Mouse (Mus musculus): Measurements from ENCODE around the gene Phlda3.

Phlda3 gene

GRCm38 (mm10) chr1:135757287-135757686 is 8.6 kb upstream of the Phlda3 start:
- no peak for DNase-seq (ENCODE audit: extremely low spot score, low read depth, low spot score)

DNA sequence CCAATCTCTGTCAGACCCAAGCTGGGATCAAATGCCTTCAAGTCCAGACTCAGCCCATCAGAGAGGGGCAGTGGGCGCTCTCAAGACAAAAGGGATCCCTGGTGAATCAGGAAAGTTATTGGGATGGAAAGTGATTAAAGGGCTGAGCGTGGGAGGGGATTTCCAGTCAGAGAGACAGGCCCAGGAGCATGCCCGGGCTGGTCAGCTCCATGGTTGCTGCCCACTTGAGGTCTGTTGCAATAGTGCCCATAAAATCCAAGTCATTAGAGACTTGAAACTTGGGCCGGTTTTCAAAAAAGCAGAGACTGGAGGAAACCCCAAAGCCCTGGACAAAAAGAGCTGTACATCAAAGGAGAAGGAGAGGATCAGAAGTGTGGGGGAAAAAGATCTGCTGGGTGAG is 6.2 kb upstream of the Phlda3 start:
- DNase-seq (ENCODE audit: extremely low spot score, low read depth, low spot score) = no peak

DNA sequence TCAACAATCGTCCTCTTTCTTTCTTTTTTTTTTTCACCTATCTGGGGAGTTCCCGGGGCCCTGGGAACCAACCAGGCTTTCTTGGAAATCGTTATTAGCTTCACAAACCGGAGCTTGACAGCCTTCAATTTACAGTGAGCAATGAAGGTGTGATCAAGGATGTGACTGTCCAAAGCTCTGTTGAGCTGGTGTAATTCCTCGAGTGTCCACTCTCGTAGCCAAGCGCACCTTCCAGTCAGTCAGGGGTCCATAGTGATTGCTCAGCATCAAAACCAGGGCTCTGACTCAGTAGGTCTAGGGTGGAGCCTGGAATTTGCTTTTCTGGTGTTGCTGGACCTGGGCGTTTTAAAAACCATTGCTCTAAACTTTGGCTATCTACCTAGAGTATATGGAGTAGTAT is 5.7 kb upstream of the Phlda3 start:
- DNase-seq (ENCODE audit: extremely low spot score, low read depth, low spot score) = no peak

DNA sequence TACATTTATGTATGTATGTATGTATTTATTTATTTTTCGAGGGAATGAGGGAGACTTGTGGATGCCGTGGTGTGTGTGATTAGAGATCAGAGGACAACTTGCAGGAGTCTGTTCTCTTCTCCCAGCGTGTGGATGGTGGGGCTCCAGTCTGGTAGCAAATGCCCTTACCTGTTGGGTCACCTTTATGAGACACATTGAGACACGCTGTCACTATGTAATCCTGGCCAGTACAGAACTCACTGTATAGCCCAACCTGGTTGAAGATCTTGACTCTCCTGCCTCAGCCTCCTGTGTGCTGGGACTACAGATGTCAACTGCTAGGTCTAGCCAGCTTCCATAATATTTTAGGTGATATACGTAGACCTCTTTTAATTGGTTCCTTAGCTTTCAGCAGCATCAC is 4.2 kb upstream of the Phlda3 start:
- DNase-seq (ENCODE audit: extremely low spot score, low read depth, low spot score) = no peak

DNA sequence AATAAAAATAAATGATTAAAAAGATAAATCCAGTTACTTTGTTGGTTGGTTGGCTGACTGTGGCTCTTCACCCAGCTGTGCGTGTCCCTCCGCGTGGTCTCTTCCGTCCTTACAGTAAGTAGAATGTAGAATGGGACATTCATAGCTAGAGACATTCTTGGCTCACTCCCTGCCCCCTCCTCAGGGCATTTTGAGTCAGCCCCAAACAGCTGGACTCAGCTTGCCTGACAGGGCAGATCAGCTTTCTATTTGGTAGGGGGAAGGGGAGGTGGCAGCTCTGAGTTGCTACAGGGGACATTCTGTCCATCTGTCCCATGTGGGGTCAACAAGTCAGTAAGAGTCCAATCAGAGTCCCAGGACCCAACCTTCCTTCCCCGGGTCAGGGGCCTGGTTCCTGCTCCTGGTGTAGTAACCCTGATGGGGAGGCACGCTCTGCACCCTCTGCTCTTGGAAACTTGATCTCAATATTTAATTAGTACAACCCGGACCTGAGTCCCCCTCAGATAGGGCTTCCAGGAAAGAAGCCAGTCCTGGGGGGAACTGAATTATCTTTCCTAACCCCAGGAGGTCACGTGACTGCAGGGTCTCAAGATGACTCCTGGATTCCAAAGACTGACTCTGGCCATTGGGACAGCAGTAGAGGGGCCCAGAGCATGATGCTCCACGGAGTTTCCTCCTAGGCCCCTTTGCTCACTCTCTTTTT is 2.3 kb upstream of the Phlda3 start:
- DNase-seq (ENCODE audit: extremely low spot score, low read depth, low spot score) = no peak

DNA sequence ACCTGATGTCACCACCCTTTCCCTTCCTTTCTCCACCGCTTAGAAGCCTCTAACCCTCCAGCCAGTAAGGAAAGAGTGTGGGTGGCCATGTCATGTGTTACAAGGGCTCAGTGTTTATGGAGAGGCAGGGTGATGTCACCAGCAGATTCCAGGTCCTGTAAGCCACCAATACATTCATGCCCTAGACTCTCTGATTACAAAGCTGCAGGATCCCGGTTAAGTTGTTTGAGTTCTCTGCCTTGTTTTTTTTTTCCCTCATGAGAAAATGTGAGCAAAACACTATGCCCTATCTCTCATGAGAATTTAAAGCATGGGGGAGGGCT is 1.8 kb upstream of the Phlda3 start:
- DNase-seq (ENCODE audit: extremely low spot score, low read depth, low spot score) = no peak

DNA sequence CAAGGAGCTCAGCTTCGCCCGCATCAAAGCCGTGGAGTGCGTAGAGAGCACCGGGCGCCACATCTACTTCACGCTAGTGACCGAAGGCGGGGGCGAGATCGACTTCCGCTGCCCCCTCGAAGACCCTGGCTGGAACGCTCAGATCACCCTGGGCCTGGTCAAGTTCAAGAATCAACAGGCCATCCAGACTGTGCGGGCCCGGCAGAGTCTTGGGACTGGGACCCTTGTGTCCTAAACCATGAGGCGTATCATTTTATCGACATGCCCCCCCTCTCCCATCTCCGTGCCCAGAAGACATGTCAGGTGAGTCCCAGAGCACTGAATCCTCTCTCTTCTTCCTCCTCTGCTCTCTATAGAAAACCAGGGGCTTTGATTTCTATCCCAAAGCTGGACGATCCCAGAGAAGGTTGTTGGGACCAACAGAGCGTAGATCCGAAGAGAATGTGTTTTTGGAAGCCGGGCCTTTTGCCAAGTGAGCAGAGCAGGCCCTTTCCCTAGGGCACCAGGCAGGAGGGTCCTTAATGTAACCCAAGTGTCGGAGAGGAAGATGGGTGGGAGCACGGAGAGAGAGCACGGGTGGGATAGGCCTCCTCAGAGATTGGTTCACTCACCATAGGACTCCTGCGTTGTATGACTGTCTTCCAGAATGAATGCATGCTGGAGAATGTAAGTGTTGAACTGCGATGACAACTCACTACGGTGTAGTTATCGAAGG is 830 bp downstream of the Phlda3 start:
- no peak for DNase-seq (ENCODE audit: extremely low spot score, low read depth, low spot score)

DNA sequence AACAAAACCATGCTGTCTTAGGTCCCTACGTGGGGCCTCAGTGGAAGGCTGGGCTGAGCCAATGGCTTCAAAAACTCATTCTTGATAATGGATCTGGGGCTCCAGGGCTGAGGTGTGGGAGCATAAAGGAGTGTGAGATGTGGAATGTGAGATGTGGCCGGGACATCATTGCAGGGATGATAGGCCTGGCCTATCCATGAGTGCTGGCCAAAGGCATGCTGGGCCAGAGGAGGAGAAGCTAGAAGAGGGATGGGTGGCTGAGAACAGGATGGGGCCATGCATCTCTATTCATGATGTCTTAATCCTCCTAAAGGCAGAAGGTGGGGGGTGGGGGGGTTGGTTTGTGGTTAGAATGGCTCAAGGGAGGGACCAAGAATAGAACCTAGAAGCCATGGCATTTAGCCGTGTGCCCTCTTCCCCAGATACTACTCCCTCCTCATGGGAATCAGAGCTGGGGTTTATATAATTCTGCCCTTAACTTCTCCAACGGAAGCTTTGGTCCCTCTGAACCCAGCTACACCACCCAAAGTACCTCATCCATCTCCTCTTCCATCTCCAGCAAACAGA is 1.5 kb downstream of the Phlda3 start:
- DNase-seq (ENCODE audit: extremely low spot score, low read depth, low spot score) = no peak

GRCm38 (mm10) chr1:135768400-135768799 is 2.5 kb downstream of the Phlda3 start:
- DNase-seq (ENCODE audit: extremely low spot score, low read depth, low spot score) = no peak

DNA sequence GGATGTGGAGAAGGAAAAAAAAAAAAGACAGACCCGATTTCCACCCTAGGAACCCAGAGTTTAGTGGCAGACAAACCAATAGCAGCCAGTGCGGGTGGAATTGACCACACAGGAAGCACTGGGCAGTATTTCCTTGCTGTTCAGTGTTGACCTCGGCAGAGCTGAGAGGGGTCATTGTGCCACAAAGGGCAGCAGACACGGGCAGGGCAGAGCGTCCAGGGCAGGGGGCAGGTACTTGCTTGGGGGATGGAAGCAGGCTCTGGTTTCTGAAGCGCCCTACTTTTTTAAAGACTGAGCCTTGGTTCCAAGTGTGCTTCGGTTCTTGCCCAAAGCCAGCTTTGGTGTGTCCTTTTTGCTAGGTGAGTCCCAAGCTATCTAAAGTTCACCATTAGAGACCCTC is 4.3 kb downstream of the Phlda3 start:
- DNase-seq (ENCODE audit: extremely low spot score, low read depth, low spot score) = no peak

GRCm38 (mm10) chr1:135770896-135771572 is 5.1 kb downstream of the Phlda3 start:
- no peak for DNase-seq (ENCODE audit: extremely low spot score, low read depth, low spot score)

- no peak for DNase-seq (ENCODE audit: extremely low spot score, low read depth, low spot score)
These were observed 5.7 kb downstream of the Phlda3 start for GRCm38 (mm10) chr1:135771573-135771970.

DNA sequence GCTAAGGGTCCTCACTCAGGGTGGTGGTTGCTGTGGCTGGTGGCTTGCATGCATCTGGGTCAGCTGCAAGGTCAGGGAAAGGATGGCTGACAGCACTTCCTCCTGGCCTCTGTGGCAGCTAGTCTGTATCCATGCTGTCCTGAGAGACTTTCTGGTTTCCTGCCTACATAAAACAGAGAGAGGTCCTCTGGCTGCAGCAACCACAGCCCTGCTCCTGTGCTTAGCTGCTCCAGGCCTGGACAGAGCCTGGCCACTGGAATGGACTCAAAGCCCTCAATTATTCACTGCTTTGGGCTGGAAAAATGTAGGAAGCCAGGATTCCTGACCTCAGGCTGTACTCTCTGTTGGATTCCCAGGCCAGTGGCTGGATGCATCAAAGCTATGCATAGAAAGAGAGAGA is 10.7 kb downstream of the Phlda3 start:
- DNase-seq (ENCODE audit: extremely low spot score, low read depth, low spot score) = no peak

- no peak for DNase-seq (ENCODE audit: extremely low spot score, low read depth, low spot score)
These were observed 11.1 kb downstream of the Phlda3 start for GRCm38 (mm10) chr1:135777046-135777445.

DNA sequence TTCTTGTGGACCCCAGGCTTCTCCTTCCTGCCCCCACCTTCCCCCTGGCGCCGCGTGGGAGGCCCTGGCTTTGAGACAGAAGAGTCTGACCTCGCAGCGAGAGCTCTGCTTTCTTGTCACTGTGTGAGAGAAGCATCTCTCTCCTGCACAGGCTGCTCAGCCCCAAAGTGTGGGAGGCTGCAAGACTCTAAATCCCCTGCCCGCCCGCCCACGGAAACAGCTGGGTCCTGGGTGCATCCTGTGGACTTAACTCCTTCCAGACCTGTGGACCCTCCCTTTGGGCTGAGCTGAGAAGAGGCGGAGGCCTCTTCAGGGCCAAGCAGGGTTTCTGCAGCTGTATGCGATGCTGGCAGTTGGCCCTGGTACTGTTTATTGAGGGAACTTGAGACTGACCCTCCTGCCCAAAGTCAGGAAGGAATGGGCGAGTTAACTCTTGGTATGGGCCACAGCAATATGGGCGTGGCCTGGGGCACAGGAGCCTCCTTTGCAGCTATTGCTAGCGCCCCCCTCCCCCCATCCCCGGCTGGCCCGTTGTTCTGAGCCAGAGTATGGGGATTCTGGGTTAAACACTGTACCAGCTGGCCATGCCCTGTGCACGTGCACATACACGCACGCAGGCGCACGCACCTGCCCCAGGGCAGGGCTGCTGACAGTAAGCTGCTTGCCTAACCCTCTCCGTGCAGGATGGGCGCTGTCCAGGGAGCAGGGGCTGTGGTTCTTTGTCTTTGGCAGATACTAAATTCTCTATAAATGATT is 13.0 kb downstream of the Phlda3 start, which contains the start of gene Tnni1:
Gene Tnni1, plus strand, starts transcription at position 655 of the 756 bp plus-strand sequence.
- no peak for DNase-seq (ENCODE audit: extremely low spot score, low read depth, low spot score)

DNA sequence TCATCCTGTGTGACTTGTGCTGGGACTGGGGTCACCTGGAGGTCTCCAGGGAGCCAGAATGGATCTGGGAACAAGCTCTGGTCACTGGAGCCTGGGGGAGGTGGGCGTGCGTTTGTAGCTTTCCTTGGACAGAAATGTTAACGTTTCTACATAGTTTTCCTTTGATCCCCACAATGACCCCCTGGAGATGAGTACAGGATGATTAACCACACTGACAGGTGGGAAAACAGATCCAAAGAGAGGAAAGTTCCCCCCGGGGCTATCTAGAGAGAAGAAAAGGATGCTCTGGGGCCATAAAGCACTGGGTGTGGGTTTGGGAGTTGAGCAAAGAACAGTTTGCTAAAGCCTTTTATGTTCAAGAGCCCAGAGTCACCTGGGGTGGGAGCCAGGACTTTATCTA is 14.7 kb downstream of the Phlda3 start:
- no peak for DNase-seq (ENCODE audit: extremely low spot score, low read depth, low spot score)

DNA sequence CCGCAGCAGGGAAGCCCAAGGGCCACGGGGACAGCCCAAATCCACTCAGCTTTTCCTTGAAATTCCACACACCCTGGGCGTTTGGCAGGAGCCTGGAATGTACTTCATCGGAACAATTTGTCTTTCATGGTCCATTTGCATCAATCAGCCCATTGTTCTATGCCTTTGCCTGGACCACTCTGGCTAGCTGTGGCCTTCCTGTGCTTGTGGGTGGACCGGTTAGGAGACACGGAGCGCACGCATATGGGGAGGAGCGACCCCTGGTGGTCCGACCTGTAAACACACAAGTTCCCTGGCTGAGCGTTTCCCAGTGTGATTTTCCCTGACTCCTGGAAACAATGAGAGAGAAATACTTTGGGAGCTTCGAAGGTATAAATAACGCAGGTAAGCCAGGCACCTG is 15.3 kb downstream of the Phlda3 start:
- peak; percentile 35 for DNase-seq (ENCODE audit: extremely low spot score, low read depth, low spot score)

- DNase-seq (ENCODE audit: extremely low spot score, low read depth, low spot score) = no peak
These were observed 16.9 kb downstream of the Phlda3 start for GRCm38 (mm10) chr1:135782816-135783215.

- DNase-seq (ENCODE audit: extremely low spot score, low read depth, low spot score) = peak; percentile 88
These were observed 21.9 kb downstream of the Phlda3 start for GRCm38 (mm10) chr1:135787799-135788198.

GRCm38 (mm10) chr1:135788708-135789107 is 22.8 kb downstream of the Phlda3 start:
- DNase-seq (ENCODE audit: extremely low spot score, low read depth, low spot score) = no peak

GRCm38 (mm10) chr1:135789815-135790214 is 23.9 kb downstream of the Phlda3 start:
- peak; percentile 52 for DNase-seq (ENCODE audit: extremely low spot score, low read depth, low spot score)
